Mouse (Mus musculus): ENCODE data around the gene B4galt1. TPM values are rescaled to one million over a fixed set of nuclear protein-coding genes. Genes with fewer than 3 reads are reported as not detected.

The B4galt1 gene
- polyA plus RNA-seq, 1 experiment from 2014 or later: 38.1 TPM

DNA sequence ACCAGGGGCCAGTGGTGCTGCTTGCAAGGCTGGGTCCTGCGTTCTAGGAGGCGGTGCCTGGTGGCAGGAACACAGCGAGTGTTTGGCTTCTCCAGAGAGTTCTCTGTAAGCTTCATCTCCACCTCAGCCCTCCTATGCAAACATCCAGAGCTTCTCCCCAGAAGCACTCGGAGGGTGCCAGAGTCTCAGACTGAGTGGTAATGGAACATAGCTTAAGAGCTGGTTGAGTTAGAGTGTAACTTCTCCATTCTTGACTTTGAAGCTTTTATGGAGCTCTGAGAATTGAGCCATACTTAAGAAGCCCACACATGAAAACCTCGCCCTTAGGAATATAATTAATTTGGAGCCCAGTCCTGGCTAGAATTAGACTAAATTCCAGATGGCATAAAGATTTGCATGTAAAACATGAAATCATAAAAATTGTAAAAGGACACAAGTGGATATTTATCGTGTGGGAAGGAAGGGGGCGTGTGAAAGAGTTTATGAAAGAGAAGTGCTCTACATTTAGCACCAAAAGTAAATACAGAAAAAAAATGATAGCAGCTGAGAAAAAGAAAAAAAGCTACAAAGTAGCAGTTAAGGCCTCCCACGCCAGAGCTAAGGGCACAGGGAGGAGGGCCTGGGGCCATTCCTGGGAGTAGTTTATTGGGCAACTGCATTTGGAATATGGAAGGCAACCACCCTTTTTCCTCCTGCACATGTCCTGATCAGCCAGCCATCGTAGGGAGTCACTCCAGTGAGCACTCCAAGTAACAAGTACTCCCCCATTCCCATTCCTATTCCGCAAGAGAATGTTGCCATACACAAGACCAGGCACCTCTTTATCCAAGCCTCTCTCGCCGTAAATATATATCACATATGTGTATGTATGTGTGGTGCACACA, 30.7 kb upstream of the B4galt1 start:
- no peaks in the 10 kb centered on the region for H3K27me3 ChIP-seq (ENCODE audit: insufficient read depth, poor library complexity, severe bottlenecking)
- no peak for DNase-seq (ENCODE audit: low spot score)

DNA sequence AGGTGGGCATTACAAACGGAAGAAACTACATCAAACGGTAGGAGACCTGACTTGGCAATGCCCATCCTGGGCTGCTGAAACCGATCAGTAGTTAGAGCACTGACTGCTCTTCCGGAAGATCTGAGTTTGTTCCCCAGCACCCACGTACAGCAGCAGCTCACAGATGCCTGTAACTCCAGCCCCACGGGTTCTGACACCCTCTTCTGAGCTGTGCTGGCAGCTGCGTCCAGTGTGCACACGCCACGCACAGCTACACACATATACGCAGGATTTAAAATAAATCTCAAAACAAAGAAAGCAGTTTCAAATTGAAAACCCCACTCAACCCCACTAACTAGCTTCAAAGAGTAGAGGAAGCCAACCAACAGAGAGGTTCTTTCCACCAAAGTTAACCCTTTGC, 29.4 kb upstream of the B4galt1 start:
- WGBS: 89% methylated on average over 10 of the region's 10 CpGs
- H3K4me1 ChIP-seq: no peaks in the 10 kb centered on the region; the same call in 1 of the 2 replicates
- no peak overlapping the region for H3K4me3 ChIP-seq
- no peaks in the 10 kb centered on the region for H3K36me3 ChIP-seq
- H3K9me3 ChIP-seq: no peaks in the 10 kb centered on the region
- no peak overlapping the region for H3K27ac ChIP-seq
- no peaks in the 10 kb centered on the region for H3K27me3 ChIP-seq (ENCODE audit: insufficient read depth, poor library complexity, severe bottlenecking)
- DNase-seq (ENCODE audit: low spot score): no peak

More for the DNA sequence above, 30.7 kb upstream of the B4galt1 start:
- Histone ChIP-seq H3K4me3 (no peak overlapping the region), H3K27ac (no peak overlapping the region), H3K36me3 (no peaks in the 10 kb centered on the region), H3K4me1 (peaks cover 8% of the 10 kb centered on the region; the same call in 1 of the 2 replicates), H3K9me3 (no peaks in the 10 kb centered on the region)
- WGBS: 81% methylated on average over 12 of the region's 12 CpGs

DNA sequence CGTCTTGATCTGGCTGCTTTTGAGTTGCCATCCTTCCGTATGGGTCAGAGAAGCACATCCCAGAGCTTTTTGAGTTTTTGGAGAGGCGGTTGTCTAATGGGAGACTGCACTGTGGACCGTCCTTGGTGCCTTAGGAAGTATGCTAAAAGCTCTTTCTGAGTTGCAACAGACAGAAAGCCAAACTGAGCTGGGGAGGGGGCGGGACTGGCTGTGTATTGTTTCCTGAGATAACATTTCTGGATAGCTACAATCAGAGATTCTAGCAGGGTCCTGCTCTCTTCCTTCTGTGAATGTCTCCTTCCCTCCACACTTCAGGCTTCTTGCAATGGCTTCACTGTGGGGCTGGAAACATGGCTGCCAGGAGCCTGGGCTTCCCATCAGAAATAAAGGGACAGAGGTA, 23.7 kb upstream of the B4galt1 start:
- no peak overlapping the region for H3K4me3 ChIP-seq
- no peaks in the 10 kb centered on the region for H3K36me3 ChIP-seq
- peaks cover 51% of the 10 kb centered on the region for H3K4me1 ChIP-seq
- no peak for DNase-seq (ENCODE audit: low spot score)
- H3K27me3 ChIP-seq (ENCODE audit: insufficient read depth, poor library complexity, severe bottlenecking): no peaks in the 10 kb centered on the region
- H3K27ac ChIP-seq: peak overlapping the region; percentile 81
- 70% methylated on average over 5 of the region's 5 CpGs for WGBS
- H3K9me3 ChIP-seq: no peaks in the 10 kb centered on the region

DNA sequence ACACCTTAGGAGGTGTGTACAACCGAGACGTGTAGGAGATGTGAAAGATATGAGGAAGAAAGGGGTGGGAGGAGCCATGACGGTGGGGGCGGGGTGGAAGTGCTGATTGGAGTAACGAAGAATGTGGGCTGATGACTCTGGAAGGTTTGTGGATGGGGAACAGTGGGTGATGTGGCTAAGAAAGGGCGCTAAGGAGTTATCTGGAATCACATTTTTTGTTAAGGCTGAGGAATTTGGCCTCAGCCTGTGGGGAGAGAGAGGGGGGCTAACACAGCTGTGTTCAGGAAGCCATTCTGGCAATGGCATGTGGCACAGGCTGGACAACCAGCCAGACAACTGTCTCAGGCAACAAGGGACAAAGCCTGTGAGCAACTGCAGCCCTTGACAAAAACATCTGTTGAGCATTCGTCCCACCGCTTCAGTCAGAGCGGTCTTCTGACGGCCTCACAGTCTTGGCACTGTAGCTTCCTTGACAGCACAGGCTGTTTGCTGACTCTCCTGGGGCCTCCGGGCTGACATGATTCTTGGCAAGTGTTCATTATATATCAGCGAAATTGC, 23.1 kb upstream of the B4galt1 start:
- H3K4me3 ChIP-seq: peak overlapping the region; percentile 31
- no peaks in the 10 kb centered on the region for H3K9me3 ChIP-seq
- H3K4me1 ChIP-seq: peaks cover 51% of the 10 kb centered on the region
- no peaks in the 10 kb centered on the region for H3K27me3 ChIP-seq (ENCODE audit: insufficient read depth, poor library complexity, severe bottlenecking)
- H3K27ac ChIP-seq: peak overlapping the region; percentile 81
- no peaks in the 10 kb centered on the region for H3K36me3 ChIP-seq
- 23% methylated on average over 12 of the region's 12 CpGs for WGBS
- DNase-seq (ENCODE audit: low spot score): no peak

DNA sequence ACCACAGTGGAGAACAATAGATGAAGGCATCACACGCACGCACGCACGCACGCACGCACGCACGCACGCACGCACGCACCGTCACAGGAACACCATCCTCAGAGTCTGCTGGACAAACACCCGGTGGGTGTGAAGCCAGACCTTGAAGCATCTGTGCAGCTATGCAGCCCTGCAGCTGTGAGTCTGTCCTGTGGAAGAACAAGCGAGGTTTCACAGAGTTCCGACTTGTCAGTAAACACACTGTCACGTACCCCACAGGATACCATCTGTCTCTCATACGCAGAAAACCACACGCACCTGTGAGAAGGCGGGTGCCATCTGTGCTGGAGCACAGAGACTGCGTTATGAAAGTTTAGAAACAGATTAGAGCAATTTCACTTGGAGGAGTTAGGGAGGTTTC, 22.0 kb upstream of the B4galt1 start:
- Histone ChIP-seq H3K4me1 (peaks cover 51% of the 10 kb centered on the region), H3K27me3 (ENCODE audit: insufficient read depth, poor library complexity, severe bottlenecking) (no peaks in the 10 kb centered on the region), H3K36me3 (no peaks in the 10 kb centered on the region), H3K9me3 (no peaks in the 10 kb centered on the region), H3K4me3 (no peak overlapping the region), H3K27ac (peak overlapping the region; percentile 36; the same call in 1 of the 2 replicates)
- DNase-seq (ENCODE audit: low spot score): no peak
- WGBS: 89% methylated on average over 20 of the region's 20 CpGs

GRCm38 (mm10) chr4:40874794-40875552, 21.2 kb upstream of the B4galt1 start:
- H3K27me3 ChIP-seq (ENCODE audit: insufficient read depth, poor library complexity, severe bottlenecking): no peaks in the 10 kb centered on the region
- H3K27ac ChIP-seq: 0 out of 2 replicates have a peak overlapping the region, but pooled peaks have one; percentile 77
- WGBS: 75% methylated on average over 5 of the region's 5 CpGs
- no peaks in the 10 kb centered on the region for H3K36me3 ChIP-seq
- no peak for DNase-seq (ENCODE audit: low spot score)
- no peak overlapping the region for H3K4me3 ChIP-seq
- no peaks in the 10 kb centered on the region for H3K9me3 ChIP-seq
- peaks cover 51% of the 10 kb centered on the region for H3K4me1 ChIP-seq

DNA sequence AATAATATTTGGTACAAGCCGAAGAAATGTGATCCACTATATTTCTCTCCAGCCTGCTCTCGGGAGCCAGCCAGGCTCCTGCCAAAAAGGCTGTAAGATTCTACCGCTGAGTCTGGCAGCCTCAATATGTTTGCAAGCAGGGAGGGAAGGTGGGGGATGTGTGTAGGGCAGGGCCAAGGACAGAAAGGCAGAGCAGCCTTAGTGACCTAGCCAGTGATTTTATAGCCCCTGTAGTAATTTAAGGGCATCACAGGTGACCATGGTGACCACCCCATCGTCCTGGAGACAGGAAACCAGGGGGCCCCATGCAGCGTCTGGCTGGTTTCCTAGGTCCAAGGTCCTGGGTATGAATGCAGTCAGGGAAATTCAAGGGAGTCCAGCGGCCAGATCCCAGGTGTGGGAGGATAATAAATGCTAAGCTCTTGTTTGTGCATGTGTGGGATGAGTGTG, 20.4 kb upstream of the B4galt1 start:
- peaks cover 51% of the 10 kb centered on the region for H3K4me1 ChIP-seq
- whole genome bisulfite sequencing: 43% methylated on average over 6 of the region's 6 CpGs
- no peaks in the 10 kb centered on the region for H3K27me3 ChIP-seq (ENCODE audit: insufficient read depth, poor library complexity, severe bottlenecking)
- DNase-seq (ENCODE audit: low spot score): no peak
- peak overlapping the region; percentile 77 for H3K27ac ChIP-seq
- no peaks in the 10 kb centered on the region for H3K9me3 ChIP-seq
- H3K4me3 ChIP-seq: no peak overlapping the region
- no peaks in the 10 kb centered on the region for H3K36me3 ChIP-seq

DNA sequence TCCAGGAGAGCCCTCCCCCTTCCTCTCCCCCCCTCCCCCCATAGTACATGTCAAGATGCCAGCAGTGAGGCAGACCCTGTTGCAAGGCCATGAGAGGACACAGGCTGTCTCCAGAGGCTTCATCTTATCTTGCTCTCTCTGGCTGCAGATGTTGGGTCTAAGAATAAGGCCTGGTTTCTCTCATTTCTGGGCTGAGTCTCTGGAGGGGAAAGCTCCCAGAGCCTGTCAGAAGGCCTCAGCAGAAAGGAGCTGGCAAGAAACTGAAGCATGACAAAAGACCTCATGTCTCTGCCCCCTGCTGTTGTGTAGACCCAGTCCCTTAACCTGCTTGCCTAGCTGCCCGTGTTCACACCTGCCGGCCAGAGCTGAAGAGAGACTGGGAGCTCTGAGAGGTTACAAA, 19.5 kb upstream of the B4galt1 start:
- Histone ChIP-seq H3K27ac (peak overlapping the region; percentile 77), H3K4me3 (no peak overlapping the region), H3K27me3 (ENCODE audit: insufficient read depth, poor library complexity, severe bottlenecking) (no peaks in the 10 kb centered on the region), H3K9me3 (no peaks in the 10 kb centered on the region), H3K4me1 (peaks cover 51% of the 10 kb centered on the region), H3K36me3 (no peaks in the 10 kb centered on the region)
- no peak for DNase-seq (ENCODE audit: low spot score)
- WGBS: 61% methylated on average over 2 of the region's 2 CpGs

- H3K36me3 ChIP-seq: no peaks in the 10 kb centered on the region
- no peak for DNase-seq (ENCODE audit: low spot score)
- WGBS: 91% methylated on average over 3 of the region's 3 CpGs
- H3K27ac ChIP-seq: no peak overlapping the region
- H3K9me3 ChIP-seq: no peaks in the 10 kb centered on the region
- no peak overlapping the region for H3K4me3 ChIP-seq
- H3K27me3 ChIP-seq (ENCODE audit: insufficient read depth, poor library complexity, severe bottlenecking): no peaks in the 10 kb centered on the region
- peaks cover 42% of the 10 kb centered on the region for H3K4me1 ChIP-seq
Observed at GRCm38 (mm10) chr4:40872129-40872528, 18.3 kb upstream of the B4galt1 start.

- Histone ChIP-seq H3K4me3 (no peak overlapping the region), H3K9me3 (no peaks in the 10 kb centered on the region), H3K36me3 (no peaks in the 10 kb centered on the region), H3K27me3 (ENCODE audit: insufficient read depth, poor library complexity, severe bottlenecking) (no peaks in the 10 kb centered on the region), H3K4me1 (peaks cover 26% of the 10 kb centered on the region), H3K27ac (no peak overlapping the region)
- no peak for DNase-seq (ENCODE audit: low spot score)
- WGBS: 74% methylated on average over 4 of the region's 4 CpGs
Observed at GRCm38 (mm10) chr4:40870206-40870605, 16.4 kb upstream of the B4galt1 start.

DNA sequence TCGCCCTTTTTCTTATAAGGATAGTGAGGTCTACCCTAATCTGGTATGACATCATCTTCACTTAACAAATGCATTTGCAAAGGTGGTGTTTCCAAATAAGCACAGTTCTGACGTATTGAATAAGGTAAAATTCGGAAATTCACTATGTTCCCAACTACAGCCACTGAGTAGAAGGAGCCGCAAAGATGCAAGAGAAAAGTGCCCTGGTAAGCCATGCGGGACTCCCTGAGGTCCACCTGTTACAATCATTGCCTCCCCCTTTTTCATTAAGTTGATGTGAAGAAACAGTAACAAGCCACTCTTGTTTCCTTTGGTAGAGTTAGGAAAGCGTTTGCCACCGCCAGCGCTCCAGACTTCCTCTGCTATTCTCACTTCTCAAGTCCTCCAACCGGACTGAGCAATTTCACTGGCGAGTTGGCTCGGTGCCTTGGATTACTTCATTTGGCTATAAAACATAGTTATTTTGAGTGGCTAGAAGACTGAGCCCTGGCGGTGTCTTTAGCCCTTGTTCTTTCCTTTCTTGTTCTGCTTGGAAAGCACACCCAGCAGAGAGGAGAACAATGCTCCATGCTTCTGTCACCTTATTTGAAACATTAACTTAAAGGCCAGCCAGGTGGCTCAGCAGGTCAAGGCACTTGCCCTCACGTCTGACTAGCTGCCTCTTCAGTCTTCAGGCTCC, 14.9 kb upstream of the B4galt1 start:
- Histone ChIP-seq H3K9me3 (no peaks in the 10 kb centered on the region), H3K27ac (no peak overlapping the region), H3K36me3 (no peaks in the 10 kb centered on the region), H3K27me3 (ENCODE audit: insufficient read depth, poor library complexity, severe bottlenecking) (no peaks in the 10 kb centered on the region), H3K4me1 (peaks cover 11% of the 10 kb centered on the region), H3K4me3 (no peak overlapping the region)
- DNase-seq (ENCODE audit: low spot score): no peak
- 75% methylated on average over 13 of the region's 13 CpGs for whole genome bisulfite sequencing

GRCm38 (mm10) chr4:40864361-40864760, 10.6 kb upstream of the B4galt1 start:
- Histone ChIP-seq H3K9me3 (no peaks in the 10 kb centered on the region), H3K36me3 (no peaks in the 10 kb centered on the region), H3K4me1 (peaks cover 5% of the 10 kb centered on the region; the same call in 1 of the 2 replicates), H3K4me3 (no peak overlapping the region), H3K27me3 (ENCODE audit: insufficient read depth, poor library complexity, severe bottlenecking) (no peaks in the 10 kb centered on the region), H3K27ac (no peak overlapping the region)
- WGBS: 95% methylated on average over 12 of the region's 12 CpGs
- no peak for DNase-seq (ENCODE audit: low spot score)
